Mouse (Mus musculus) right cerebral cortex, postnatal 25 days (tissue): ENCODE measurements around the gene Gm21974.
A peak's percentile ranks its signal among the peaks of the same experiment; 100 is the strongest.
"Not testable (repeated sequence)": the region's sequence is repeated elsewhere in the genome, so short reads cannot be mapped to it uniquely, and the experiment has no call there.

Source experiments
- DNase-seq: peaks from one replicate; pipeline ENCODE4 v3.0.0; 2022

Gm21974 gene

DNA sequence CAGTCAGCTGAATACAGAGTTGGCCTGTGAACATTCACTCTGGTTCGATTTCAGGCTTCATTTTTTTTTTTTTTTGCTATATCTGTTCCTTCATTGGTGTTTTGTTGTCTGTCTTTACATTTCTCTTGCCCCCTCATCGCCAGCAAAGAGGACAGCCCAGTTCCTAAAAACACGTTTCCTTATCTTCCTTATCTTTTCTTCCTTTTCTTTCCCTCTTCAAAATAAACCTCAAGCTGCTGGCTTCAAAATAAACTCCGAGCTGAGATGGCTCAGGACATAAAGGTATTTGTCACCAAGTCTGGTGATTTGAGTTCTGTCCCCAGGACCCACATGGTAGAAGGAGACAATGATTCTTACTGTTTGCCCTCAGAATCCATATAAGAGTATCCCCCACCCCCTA, 17.7 kb upstream of the Gm21974 start:
- DNase-seq, result no peak

DNA sequence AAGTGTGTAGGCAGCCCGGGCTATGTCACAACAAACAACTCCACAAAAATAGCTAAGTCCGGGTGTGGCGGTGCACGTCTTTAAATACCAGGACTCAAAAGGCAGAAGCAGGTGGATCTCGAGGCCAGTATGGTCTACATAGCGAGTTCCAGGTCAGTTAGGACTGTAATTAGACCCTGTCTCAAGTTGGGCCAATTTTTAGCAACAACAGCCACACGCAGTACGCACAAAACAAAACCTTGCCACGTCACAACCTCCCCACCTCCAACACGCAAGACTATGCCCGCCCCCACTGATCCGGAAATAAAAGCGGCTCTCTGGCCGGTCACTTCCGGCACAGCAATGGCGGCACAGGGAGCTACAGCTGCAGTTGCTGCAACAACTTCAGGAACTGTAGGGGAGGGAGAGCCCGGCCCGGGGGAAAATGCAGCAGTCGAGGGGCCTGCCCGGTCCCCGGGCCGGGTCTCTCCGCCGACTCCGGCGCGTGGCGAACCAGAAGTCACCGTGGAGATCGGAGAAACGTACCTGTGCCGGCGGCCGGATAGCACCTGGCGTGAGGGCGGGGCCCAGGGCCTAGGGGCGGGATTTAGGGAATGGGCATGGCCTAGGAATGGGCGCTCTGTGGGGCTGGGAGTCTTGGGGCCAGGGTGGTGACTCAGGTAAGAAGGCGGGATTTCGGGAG, 17.1 kb upstream of the Gm21974 start, which contains the start of gene Kat8:
Gene Kat8, plus strand, starts transcription at position 327 of the 682 bp plus-strand sequence.
- peak; percentile 89 for DNase-seq

DNA sequence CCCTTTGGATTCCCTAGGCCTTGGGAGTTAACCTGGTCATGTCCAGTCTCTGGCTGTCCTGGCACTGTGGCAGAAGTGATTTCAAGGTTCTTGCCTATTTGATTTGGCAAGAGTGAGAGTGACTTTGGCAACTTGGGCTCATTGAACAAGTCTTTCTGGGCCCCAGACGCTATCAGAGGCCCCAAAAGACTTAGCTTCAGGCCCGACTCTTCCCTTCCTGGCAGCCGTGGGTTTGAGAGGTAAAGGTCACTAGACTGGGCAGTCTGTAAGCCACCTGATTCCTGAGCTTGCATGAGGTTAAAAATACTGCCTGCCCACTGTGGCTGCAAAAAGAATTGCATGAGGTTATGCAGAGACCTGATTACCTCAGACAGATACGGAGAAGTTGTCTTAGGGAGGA, 13.4 kb upstream of the Gm21974 start:
- no peak for DNase-seq

DNA sequence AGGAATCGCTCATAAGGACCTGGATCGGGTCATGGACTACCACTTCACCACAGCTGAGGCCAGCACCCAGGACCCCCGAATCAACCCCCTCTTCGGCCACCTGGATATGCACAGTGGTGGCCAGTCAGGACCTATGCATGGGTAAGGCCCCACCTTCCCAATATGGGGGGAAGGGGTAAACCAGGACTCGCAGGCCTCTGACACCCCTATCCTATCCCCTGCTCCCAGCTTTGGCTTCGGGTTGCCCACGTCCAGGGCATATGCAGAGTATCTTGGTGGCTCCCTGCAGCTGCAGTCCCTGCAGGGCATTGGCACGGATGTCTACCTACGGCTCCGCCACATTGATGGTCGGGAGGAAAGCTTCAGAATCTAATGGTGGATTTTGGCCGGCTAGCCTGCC, 12.7 kb upstream of the Gm21974 start:
- DNase-seq, result no peak

DNA sequence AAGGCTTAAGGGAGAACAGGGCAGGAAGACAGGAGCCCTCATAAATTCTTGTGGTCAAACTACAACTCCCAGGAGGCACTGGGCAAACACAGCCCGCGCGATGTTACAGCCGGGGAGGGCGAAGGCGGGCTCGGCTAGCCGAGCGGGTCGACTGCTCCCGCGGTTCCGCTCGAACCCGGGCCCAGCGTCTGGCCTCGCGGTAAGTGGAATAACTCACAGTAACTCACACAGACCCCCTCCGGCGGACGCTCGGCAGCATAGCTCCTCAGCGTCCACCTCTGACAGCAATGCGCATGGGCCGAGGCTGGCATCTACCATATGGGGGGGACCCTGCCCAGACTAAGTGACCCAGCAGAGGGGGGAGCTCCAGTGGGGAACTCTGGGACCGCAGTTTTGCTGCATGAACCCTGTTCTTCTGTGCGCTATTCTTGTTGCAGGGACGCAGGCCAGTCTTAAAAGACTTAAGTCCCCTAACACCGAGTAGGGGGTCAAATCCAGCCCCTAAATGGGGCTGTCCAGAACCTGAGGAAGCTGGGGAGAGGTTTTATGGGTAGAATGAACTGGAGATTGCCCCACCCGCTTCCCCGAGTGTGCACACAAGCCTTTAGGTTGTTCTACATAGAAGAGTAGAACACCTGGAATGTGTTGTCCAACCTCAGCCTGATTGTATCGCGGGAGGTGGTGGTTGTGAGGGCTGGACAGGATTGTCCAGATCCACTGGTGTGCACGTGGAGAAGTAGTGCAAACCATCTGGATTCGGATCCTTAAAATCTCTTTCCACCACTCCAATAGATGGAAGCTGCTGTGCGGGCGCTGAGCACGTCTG, 8.9 kb upstream of the Gm21974 start, which contains the start of gene Bckdk:
Gene Bckdk, plus strand, starts transcription at position 112 of the 826 bp plus-strand sequence.
- peak; percentile 84 for DNase-seq

- no peak for DNase-seq
Measured at GRCm38 (mm10) chr7:127901772-127902171, 6.5 kb upstream of the Gm21974 start.

- DNase-seq, result no peak
Measured at GRCm38 (mm10) chr7:127899997-127900396, 4.7 kb upstream of the Gm21974 start.

- no peak for DNase-seq
Measured at GRCm38 (mm10) chr7:127898179-127898956, 3.1 kb upstream of the Gm21974 start.

GRCm38 (mm10) chr7:127897542-127897941, 2.3 kb upstream of the Gm21974 start:
- no peak for DNase-seq

DNA sequence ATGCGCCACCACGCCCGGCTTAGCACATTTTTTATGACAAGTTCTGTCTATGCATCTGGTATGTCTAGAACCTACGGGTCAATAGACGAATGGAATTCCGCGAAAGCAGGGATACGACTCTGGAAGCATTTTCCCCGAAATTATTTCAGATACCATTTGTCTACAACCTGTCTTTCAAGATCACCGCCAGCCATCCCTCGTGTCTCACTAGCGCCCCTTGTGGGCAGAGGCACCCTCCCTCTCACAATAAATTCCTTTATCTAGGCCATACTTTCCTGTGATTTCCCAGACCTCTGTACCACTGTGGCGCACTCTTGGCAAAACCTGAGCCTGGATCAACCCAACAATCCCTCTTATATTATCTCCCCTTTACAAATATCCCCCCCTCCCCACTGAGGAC, 1.1 kb upstream of the Gm21974 start:
- DNase-seq, result peak; percentile 28

DNA sequence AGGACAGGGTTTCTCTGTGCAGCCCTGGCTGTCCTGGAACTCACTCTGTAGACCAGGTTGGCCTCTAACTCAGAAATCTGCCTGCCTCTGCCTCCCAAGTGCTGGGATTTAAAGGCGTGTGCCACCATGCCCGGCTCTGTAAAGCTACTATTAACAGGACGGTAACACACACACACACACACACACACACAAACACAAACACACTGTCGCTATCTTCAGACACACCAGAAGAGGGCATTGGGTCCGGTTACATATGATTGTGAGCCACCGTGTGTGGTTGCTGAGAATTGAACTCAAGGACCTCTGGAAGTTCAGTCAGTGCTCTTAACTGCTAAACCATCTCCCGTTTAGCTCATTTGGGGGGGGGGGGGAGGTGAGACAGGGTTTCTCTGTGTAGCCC, 637 bp upstream of the Gm21974 start:
- DNase-seq, result not testable (repeated sequence)

- DNase-seq, result no peak
Measured at GRCm38 (mm10) chr7:127894480-127894879, 774 bp downstream of the Gm21974 start.

GRCm38 (mm10) chr7:127890798-127891197, 4.5 kb downstream of the Gm21974 start, which contains the start of gene Prss53:
Gene Prss53, minus strand, starts transcription at chr7:127890970.
- DNase-seq, result no peak

DNA sequence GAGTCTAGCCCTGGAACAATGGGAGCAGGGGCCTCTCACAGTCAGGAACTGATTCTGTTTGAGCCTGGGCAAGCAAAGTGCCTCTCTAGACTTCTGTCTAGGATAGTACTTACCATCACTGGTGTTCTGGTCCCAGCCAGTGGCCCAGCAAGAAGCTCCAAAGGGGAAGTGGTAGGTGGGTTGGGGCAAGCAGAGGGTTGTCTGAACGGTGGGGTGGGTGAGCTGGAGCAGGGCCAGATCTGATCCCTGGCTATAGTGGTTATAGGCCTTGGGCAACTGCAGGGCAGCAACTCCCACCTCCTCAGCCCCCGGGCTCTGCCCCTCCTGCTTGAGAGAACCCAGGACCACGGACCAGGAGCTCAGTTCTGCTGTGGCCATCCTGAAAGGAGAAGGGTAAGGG, 6.4 kb downstream of the Gm21974 start:
- DNase-seq, result no peak

GRCm38 (mm10) chr7:127887781-127888180, 7.5 kb downstream of the Gm21974 start:
- DNase-seq, result no peak

GRCm38 (mm10) chr7:127887191-127887590, 8.1 kb downstream of the Gm21974 start:
- DNase-seq, result no peak

GRCm38 (mm10) chr7:127886551-127886950, 8.7 kb downstream of the Gm21974 start:
- no peak for DNase-seq

DNA sequence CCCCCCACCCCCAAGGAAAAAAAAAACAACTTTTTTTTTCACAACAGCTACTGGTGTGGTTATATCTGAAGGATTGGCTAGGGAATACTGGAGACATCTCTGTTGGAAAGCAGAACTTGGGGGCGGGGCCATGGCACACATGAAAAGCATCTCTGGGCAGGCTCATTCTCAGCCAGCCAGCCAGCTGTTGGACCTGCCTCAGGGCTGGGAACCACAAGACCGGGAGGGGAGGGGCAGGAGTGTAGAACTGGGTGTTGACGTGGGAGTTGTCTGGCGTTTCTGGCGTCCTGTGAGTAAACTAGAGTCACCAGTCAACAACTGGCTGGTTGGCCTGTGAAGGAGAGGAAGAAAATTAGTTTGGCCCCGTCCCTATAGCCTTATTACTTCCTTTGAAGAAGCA, 9.3 kb downstream of the Gm21974 start:
- DNase-seq, result no peak

GRCm38 (mm10) chr7:127880431-127880830, 14.8 kb downstream of the Gm21974 start:
- DNase-seq, result no peak

DNA sequence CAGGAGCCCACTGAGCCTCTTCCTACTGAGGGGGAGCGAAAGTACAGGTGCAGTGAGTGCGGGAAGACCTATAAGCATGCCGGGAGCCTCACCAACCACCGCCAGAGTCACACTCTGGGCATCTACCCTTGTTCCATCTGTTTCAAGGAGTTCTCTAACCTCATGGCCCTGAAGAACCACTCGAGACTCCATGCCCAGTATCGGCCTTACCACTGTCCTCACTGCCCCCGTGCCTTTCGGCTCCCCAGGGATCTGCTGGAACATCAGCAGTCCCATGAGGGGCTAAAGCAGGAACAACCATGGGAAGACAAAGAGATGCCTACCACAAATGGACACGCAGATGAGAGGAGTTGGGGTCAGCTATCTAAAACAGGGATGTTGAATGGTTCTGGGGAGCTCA, 16.0 kb downstream of the Gm21974 start:
- no peak for DNase-seq

- DNase-seq, result peak; percentile 89
Measured at GRCm38 (mm10) chr7:127876467-127877348, 18.5 kb downstream of the Gm21974 start, which contains the start of gene Zfp668. Gene Zfp668, minus strand, starts transcription at chr7:127876828.

DNA sequence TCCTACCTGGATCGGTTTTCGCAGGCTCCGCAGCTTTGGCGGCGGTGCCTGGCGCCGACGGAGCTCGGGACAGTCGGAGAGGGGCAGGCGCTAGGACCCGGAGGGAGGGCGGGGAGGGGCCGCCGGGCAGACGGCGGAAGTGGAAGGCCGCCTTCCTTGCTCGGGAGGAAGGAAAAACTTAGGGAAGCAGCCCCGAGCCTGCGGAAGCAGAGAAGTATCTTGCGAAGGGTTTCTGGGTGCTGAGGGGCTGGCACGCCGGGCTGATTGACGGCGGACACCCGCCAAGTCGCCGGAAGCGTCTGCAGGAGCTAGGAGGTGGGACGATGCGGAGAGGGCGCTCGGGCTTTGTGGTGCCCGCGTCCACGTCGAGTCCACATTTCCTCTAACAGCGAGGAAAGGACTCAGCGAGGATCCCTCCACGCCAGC, 19.2 kb downstream of the Gm21974 start, which contains the start of gene Zfp646:
Gene Zfp646, plus strand, starts transcription at position 181 of the 426 bp plus-strand sequence.
- DNase-seq, result no peak
